Mouse (Mus musculus) ES-Bruce4 (cell line): ENCODE data around the gene Cant1.

Experiments
- CTCF ChIP-seq: IDR thresholded peaks from one replicate; pipeline ENCODE4 v1.8.1; 2011; ENCODE audit warnings: low read depth, low read length
- EP300 ChIP-seq: IDR thresholded peaks from 2 replicates; pipeline ENCODE4 v1.6.1; 2011; ENCODE audit warnings: low read depth, low read length; ENCODE audit not compliant: insufficient read depth
- POLR2A ChIP-seq: IDR thresholded peaks from one replicate; pipeline ENCODE4 v1.8.1; 2011; ENCODE audit warnings: low read length; ENCODE audit not compliant: insufficient read depth

DNA sequence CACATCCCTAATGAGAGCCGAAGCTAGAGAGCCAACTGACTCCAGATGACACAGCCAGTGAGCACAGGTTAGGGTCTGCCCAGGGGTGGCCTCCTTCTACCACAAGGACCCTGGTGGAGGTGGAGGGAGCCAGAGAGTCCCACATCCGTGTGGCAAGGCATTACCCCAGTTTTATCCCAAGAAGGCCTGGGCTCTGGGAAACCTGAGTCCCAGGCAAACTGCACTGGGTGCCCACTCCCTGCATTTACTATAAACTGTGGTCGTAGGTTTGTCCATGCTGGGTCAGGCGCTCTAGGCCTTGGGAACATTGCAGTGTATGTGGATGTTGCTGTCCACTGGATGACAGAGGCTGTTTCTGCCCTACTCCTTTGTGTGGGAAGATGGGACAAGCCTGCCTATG, 17.7 kb downstream of the Cant1 start:
- TF ChIP-seq EP300 (no peak), CTCF (no peak), POLR2A (no peak)
